Mouse (Mus musculus) olfactory bulb, adult 2 months (tissue): ENCODE data around the gene Adamts7. TPM values are rescaled to one million over a fixed set of nuclear protein-coding genes. Genes with fewer than 3 reads are reported as not detected.

Source experiments
- H3K27ac ChIP-seq: fragments of 200-500 bp; 2 replicates; pipeline ENCODE4 v1.5.1; 2012; ENCODE audit warnings: low read depth, low read length; ENCODE audit not compliant: insufficient read depth
- H3K4me1 ChIP-seq: fragments of 200-500 bp; 2 replicates; pipeline ENCODE4 v1.6.1; 2012; ENCODE audit warnings: low read length; ENCODE audit not compliant: control insufficient read depth, insufficient read depth
- H3K4me3 ChIP-seq: fragments of 200-500 bp; 2 replicates; pipeline ENCODE4 v1.5.1; 2012; ENCODE audit warnings: mild to moderate bottlenecking, low read depth, low read length, moderate library complexity; ENCODE audit not compliant: insufficient read depth
- CTCF ChIP-seq: fragments of 200-500 bp; IDR thresholded peaks from 2 replicates; pipeline ENCODE4 v1.5.1; 2012; ENCODE audit warnings: low read depth, mild to moderate bottlenecking, low read length, moderate library complexity; ENCODE audit not compliant: insufficient read depth
- POLR2A ChIP-seq: fragments of 200-500 bp; IDR thresholded peaks from 2 replicates; pipeline ENCODE4 v1.6.1; 2012; ENCODE audit warnings: mild to moderate bottlenecking, low read depth, low read length, moderate library complexity; ENCODE audit not compliant: insufficient read depth
- WGBS: fragments of 180-500 bp; shearing (Covaris S2); methylation state at CpG from one replicate; pipeline ENCODE4 v1.1.7; 2018; 5-methylcytosine and 5-hydroxymethylcytosine counted together
- polyA plus RNA-seq: library from polyadenylated mRNA; stranded (reverse); fragments of >200 nt; gene quantifications from 2 replicates; pipeline ENCODE4 v1.2.4, GENCODE M21; 2012; ENCODE audit warnings: low replicate concordance; ENCODE audit not compliant: missing spikeins, insufficient read depth, insufficient read length

Adamts7 gene
- polyA plus RNA-seq, 1 experiment, result not detected

GRCm38 (mm10) chr9:90184116-90184515, 21.2 kb downstream of the Adamts7 start:
- Histone ChIP-seq H3K4me1 (peaks cover 8% of the 10 kb centered on the region; the same call in 1 of the 2 replicates), H3K4me3 (no peak overlapping the region), H3K27ac (no peak overlapping the region)
- 63% methylated on average over 8 of the region's 8 CpGs for WGBS
- TF ChIP-seq POLR2A, result no peak

DNA sequence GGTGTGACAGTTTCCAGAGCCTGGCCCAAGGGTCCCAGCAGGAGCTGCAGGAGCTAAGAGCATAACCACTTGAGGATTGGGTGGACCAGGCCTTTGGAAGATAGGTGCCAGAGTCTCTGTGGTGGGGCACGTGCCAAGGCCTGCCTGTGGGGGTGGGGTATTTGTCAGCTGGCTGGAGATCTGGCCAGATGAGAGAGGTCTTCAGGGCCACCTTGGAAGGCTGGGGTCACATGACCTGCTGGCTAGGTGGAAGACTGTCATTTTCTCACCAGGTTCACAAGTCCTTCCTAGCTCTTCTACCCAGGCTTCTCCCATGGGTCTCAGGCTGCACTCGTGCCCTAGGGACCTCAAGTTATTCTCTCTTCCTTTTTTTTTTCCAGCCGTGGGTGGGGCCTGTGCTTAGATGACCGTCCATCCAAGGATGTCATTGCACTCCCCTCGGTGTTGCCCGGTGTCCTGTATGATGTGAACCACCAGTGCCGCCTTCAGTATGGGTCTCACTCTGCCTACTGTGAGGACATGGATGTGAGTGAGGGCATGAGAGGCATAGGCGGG, 22.6 kb downstream of the Adamts7 start:
- H3K27ac ChIP-seq, result no peak overlapping the region
- peaks cover 8% of the 10 kb centered on the region; the same call in 1 of the 2 replicates for H3K4me1 ChIP-seq
- no peak overlapping the region for H3K4me3 ChIP-seq
- 94% methylated on average over 8 of the region's 8 CpGs for WGBS
- TF ChIP-seq CTCF, result no peak
- no peak for TF ChIP-seq POLR2A

- TF ChIP-seq CTCF, result no peak
- TF ChIP-seq POLR2A, result no peak
- Histone ChIP-seq H3K4me1 (peaks cover 6% of the 10 kb centered on the region; the same call in 1 of the 2 replicates), H3K4me3 (no peak overlapping the region), H3K27ac (no peak overlapping the region)
- WGBS, result 88% methylated on average over 4 of the region's 4 CpGs
Observed at GRCm38 (mm10) chr9:90188893-90189292, 26.0 kb downstream of the Adamts7 start.

GRCm38 (mm10) chr9:90189391-90189790, 26.5 kb downstream of the Adamts7 start:
- WGBS, result 66% methylated on average over 5 of the region's 5 CpGs
- Histone ChIP-seq H3K27ac (no peak overlapping the region), H3K4me1 (0 out of 2 replicates have a peak, but pooled peaks cover 3% of the 10 kb centered on the region), H3K4me3 (no peak overlapping the region)
- no peak for TF ChIP-seq POLR2A
- no peak for TF ChIP-seq CTCF

- 82% methylated on average over 10 of the region's 10 CpGs for WGBS
- Histone ChIP-seq H3K4me3 (no peak overlapping the region), H3K27ac (no peak overlapping the region), H3K4me1 (peaks cover 11% of the 10 kb centered on the region)
- TF ChIP-seq POLR2A (no peak), CTCF (no peak)
Observed at GRCm38 (mm10) chr9:90195000-90195399, 32.1 kb downstream of the Adamts7 start.

GRCm38 (mm10) chr9:90196262-90196661, 33.4 kb downstream of the Adamts7 start:
- WGBS, result 94% methylated on average over 7 of the region's 7 CpGs

DNA sequence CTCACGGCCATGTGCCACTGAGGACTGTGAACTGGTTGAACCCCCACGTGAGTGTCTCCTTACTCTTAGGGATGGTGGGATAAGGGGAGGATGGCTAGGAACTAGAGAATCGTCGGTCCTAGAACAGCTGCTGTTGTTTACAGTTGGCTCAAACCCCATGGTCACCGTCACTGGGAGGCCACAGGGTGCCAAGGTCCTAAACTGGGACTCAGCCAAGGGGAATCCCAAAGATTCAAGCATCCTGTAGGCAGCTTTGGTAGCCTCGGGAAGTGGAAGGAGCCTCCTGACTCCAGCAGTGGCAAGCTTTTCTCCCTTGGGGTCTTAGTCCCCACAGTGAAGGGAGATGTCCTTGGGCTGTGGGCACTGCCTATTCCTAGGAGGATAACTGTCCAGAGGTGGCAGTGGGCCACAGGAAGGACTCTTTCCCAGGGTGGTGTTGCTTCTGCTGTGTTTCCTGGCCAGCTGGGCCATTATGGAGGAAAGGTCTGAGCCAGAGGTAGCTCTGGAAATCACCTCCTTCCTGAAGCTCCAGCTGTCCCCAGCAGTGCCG, 34.3 kb downstream of the Adamts7 start:
- Histone ChIP-seq H3K27ac (no peak overlapping the region), H3K4me3 (no peak overlapping the region), H3K4me1 (peaks cover 15% of the 10 kb centered on the region)
- TF ChIP-seq POLR2A, result no peak
- TF ChIP-seq CTCF, result no peak
- 65% methylated on average over 7 of the region's 7 CpGs for WGBS

More at GRCm38 (mm10) chr9:90196262-90196661, 33.4 kb downstream of the Adamts7 start:
- TF ChIP-seq POLR2A (no peak), CTCF (no peak)
- Histone ChIP-seq H3K4me1 (peaks cover 15% of the 10 kb centered on the region), H3K4me3 (no peak overlapping the region), H3K27ac (no peak overlapping the region)

- 73% methylated on average over 7 of the region's 7 CpGs for WGBS
- no peak overlapping the region for H3K4me3 ChIP-seq
- H3K4me1 ChIP-seq, result peaks cover 15% of the 10 kb centered on the region
- TF ChIP-seq CTCF (no peak), POLR2A (no peak)
- no peak overlapping the region for H3K27ac ChIP-seq
Observed at GRCm38 (mm10) chr9:90197866-90198383, 35.1 kb downstream of the Adamts7 start.

GRCm38 (mm10) chr9:90198531-90199449, 35.9 kb downstream of the Adamts7 start:
- TF ChIP-seq CTCF (no peak), POLR2A (no peak)
- Histone ChIP-seq H3K4me3 (no peak overlapping the region), H3K27ac (no peak overlapping the region), H3K4me1 (peaks cover 15% of the 10 kb centered on the region)
- WGBS, result 57% methylated on average over 10 of the region's 10 CpGs
